Mouse (Mus musculus) neural tube, embryonic 15.5 days (tissue): ENCODE results near the gene Bsdc1. TPM values are rescaled to one million over a fixed set of nuclear protein-coding genes. Genes with fewer than 3 reads are reported as not detected.
A peak's percentile ranks its signal among the peaks of the same experiment; 100 is the strongest.

ENCODE experiments used
- ATAC-seq: fragments of 200-750 bp; cut with Nextera tagmentation; 2 replicates; pipeline ENCODE4 v1.8.0; 2017; ENCODE audit warnings: mild to moderate bottlenecking, moderate TSS enrichment, moderate library complexity; ENCODE audit not compliant: low FRiP score
- H3K27ac ChIP-seq: fragments of 300-500 bp; sonication (generic); replicated peaks from 2 replicates; pipeline ENCODE4 v1.5.1; 2015; ENCODE audit warnings: mild to moderate bottlenecking, inconsistent platforms
- H3K27me3 ChIP-seq: fragments of 300-500 bp; sonication (generic); replicated peaks from 2 replicates; pipeline ENCODE4 v1.6.1; 2015; ENCODE audit warnings: inconsistent platforms
- H3K36me3 ChIP-seq: fragments of 300-500 bp; sonication (generic); 2 replicates; pipeline ENCODE4 v1.6.1; 2015; ENCODE audit warnings: inconsistent platforms
- H3K4me1 ChIP-seq: fragments of 300-500 bp; sonication (generic); 2 replicates; pipeline ENCODE4 v1.6.1; 2015; ENCODE audit warnings: inconsistent platforms
- H3K4me2 ChIP-seq: fragments of 300-500 bp; sonication (generic); 2 replicates; pipeline ENCODE4 v1.6.1; 2015; ENCODE audit warnings: inconsistent platforms, mild to moderate bottlenecking, moderate library complexity
- H3K4me3 ChIP-seq: fragments of 300-500 bp; sonication (generic); replicated peaks from 2 replicates; pipeline ENCODE4 v1.5.1; 2015; ENCODE audit warnings: mild to moderate bottlenecking, inconsistent platforms
- H3K9ac ChIP-seq: fragments of 300-500 bp; sonication (generic); replicated peaks from 2 replicates; pipeline ENCODE4 v1.6.1; 2015; ENCODE audit warnings: mild to moderate bottlenecking, inconsistent platforms
- H3K9me3 ChIP-seq: fragments of 300-500 bp; sonication (generic); replicated peaks from 2 replicates; pipeline ENCODE4 v1.6.1; 2016; ENCODE audit warnings: inconsistent platforms
- WGBS: fragments of 180-500 bp; shearing (Covaris S2); methylation state at CpG from one replicate; pipeline ENCODE4 v1.1.7; 2015; ENCODE audit warnings: mixed read lengths; 5-methylcytosine and 5-hydroxymethylcytosine counted together
- polyA plus RNA-seq: library from polyadenylated mRNA; unstranded; fragments of >200 nt; fragmentation: Nextera tagmentation; extraction: Ambion mirVana; gene quantifications from 2 replicates; pipeline ENCODE4 v1.2.1, GENCODE M21; 2015

The Bsdc1 gene
- polyA plus RNA-seq, 1 experiment from 2014 or later, result 32.7 TPM

- WGBS, result 69% methylated on average over 9 of the region's 10 CpGs
- H3K27me3 ChIP-seq, result no peaks in the 10 kb centered on the region
- no peak overlapping the region for H3K4me3 ChIP-seq
- no peaks in the 10 kb centered on the region for H3K9me3 ChIP-seq
- no peak overlapping the region for H3K9ac ChIP-seq
- peaks cover 34% of the 10 kb centered on the region for H3K4me1 ChIP-seq
- no peaks in the 10 kb centered on the region for H3K36me3 ChIP-seq
- no peak overlapping the region for H3K27ac ChIP-seq
- no peak for ATAC-seq
- H3K4me2 ChIP-seq, result no peak overlapping the region
These were observed 46.3 kb downstream of the Bsdc1 start for GRCm38 (mm10) chr4:129507434-129508236.

- Histone ChIP-seq H3K9ac (no peak overlapping the region), H3K27ac (no peak overlapping the region), H3K27me3 (no peaks in the 10 kb centered on the region), H3K4me2 (no peak overlapping the region), H3K4me3 (no peak overlapping the region), H3K4me1 (peaks cover 35% of the 10 kb centered on the region), H3K36me3 (no peaks in the 10 kb centered on the region), H3K9me3 (no peaks in the 10 kb centered on the region)
- ATAC-seq, result no peak
- 69% methylated on average over 3 of the region's 3 CpGs for WGBS
These were observed 46.8 kb downstream of the Bsdc1 start for GRCm38 (mm10) chr4:129508237-129508515.

GRCm38 (mm10) chr4:129508834-129509600 is 47.6 kb downstream of the Bsdc1 start:
- WGBS, result 42% methylated on average over 15 of the region's 15 CpGs
- H3K9me3 ChIP-seq, result no peaks in the 10 kb centered on the region
- no peak for ATAC-seq
- H3K27me3 ChIP-seq, result no peaks in the 10 kb centered on the region
- H3K9ac ChIP-seq, result no peak overlapping the region
- H3K4me1 ChIP-seq, result peaks cover 37% of the 10 kb centered on the region
- no peak overlapping the region for H3K4me2 ChIP-seq
- H3K27ac ChIP-seq, result no peak overlapping the region
- no peaks in the 10 kb centered on the region for H3K36me3 ChIP-seq
- H3K4me3 ChIP-seq, result no peak overlapping the region

DNA sequence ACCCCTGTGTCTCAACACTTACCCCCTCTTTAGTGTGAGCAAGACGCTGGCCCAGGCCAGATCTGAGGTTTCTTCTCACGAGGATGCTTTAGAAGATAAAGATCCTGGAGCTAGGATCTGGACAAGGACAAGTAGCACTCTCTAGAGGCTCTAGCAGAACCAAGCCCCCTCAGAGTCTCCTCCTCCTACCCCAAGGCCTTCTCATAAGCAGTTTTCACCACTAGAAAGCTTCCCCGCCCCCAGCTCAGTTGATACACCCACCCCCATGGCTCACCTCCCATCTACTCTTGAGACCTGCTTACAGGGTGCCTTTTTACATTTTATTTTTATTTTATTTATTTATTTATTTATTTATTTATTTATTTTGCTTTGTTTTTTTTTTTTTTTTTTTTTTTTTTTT is 48.3 kb downstream of the Bsdc1 start:
- Histone ChIP-seq H3K4me3 (no peak overlapping the region), H3K36me3 (no peaks in the 10 kb centered on the region), H3K4me2 (no peak overlapping the region), H3K27ac (no peak overlapping the region), H3K9ac (no peak overlapping the region), H3K4me1 (peaks cover 37% of the 10 kb centered on the region), H3K27me3 (no peaks in the 10 kb centered on the region), H3K9me3 (no peaks in the 10 kb centered on the region)
- no peak for ATAC-seq
- 70% methylated on average over 3 of the region's 3 CpGs for WGBS

- Histone ChIP-seq H3K9ac (no peak overlapping the region), H3K9me3 (no peaks in the 10 kb centered on the region), H3K4me2 (no peak overlapping the region), H3K27me3 (no peaks in the 10 kb centered on the region), H3K4me3 (no peak overlapping the region), H3K4me1 (peaks cover 48% of the 10 kb centered on the region), H3K36me3 (no peaks in the 10 kb centered on the region), H3K27ac (peak overlapping the region; percentile 72)
- 33% methylated on average over 6 of the region's 6 CpGs for WGBS
- no peak for ATAC-seq
These were observed 49.5 kb downstream of the Bsdc1 start for GRCm38 (mm10) chr4:129510723-129511412.

DNA sequence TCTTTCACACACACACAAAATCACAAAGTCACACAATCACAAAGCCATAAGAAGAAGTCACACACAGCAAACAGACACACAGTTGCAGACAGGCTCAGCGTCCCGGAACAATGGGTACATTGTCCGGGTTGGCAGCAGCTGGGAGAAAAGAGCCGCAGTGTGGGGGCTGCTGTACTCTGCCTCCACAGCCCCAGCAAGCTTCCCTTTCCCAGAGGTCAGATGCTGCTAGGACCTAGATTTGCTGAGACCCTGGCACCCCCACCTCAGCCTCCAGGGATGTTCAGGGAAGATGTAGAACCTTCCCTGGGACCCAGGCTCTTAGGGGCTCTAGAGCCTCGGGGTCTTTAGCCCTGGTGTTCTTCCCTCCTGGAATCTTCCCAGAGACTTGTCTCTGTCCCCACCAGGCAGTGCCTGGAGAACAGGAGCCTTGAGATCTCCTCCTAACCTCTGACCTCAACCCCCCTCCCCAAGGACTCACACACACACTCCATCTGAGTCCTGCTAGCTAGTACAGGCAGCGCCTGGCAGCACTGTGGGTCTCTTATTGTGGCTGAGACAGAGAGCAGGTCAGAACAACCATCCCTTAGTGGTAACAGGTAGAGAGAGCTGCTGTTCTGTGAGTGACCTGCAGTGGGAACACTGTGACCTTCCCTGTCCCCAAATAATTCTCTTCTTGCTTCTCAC is 50.2 kb downstream of the Bsdc1 start:
- Histone ChIP-seq H3K4me3 (no peak overlapping the region), H3K36me3 (peaks cover 2% of the 10 kb centered on the region), H3K9me3 (no peaks in the 10 kb centered on the region), H3K4me2 (no peak overlapping the region), H3K27me3 (no peaks in the 10 kb centered on the region), H3K27ac (peak overlapping the region; percentile 72), H3K9ac (no peak overlapping the region), H3K4me1 (peaks cover 52% of the 10 kb centered on the region)
- WGBS, result 20% methylated on average over 6 of the region's 6 CpGs
- no peak for ATAC-seq

DNA sequence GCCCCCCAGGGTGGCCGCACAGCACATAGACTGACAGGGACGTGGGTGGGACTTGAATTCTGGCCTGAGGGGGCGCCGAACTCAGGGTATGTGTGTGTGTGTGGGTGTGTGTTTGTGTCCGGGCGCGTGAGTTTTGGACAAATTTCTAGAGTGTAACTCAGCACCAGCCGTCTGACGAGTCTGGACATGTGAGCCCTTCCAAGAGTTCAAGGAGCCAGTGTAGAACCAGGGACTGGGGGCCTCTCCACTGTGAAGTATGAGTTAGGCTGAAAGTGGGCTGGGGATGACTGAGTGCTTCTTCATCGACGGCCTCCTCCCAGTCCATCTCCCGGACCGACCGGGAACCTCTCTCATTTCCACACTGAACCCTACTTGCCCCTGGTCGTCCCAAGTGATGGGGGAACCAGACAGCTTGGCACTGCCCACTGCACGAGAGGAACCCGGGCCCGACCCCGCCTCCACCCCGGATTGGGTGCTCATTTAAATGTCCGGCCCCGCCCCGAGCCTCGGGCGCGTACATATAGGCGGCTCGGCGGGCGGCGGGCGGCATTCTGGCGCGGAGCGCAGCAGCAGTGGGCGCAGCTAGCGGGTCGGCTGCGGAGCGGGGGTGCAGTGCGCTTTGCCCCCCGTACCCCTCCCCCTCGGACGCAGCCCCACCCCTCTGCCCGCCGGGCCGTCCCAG is 51.8 kb downstream of the Bsdc1 start, which contains the start of gene Marcksl1:
Gene Marcksl1, plus strand, starts transcription at position 496 of the 682 bp plus-strand sequence.
- peak within 1 kb of the TSS; percentile 99 for H3K27ac ChIP-seq
- peaks cover 57% of the 10 kb centered on the region for H3K4me1 ChIP-seq
- no peaks in the 10 kb centered on the region for H3K9me3 ChIP-seq
- whole genome bisulfite sequencing, result 7% methylated on average over 47 of the region's 47 CpGs
- H3K9ac ChIP-seq, result peak within 1 kb of the TSS; percentile 100
- H3K27me3 ChIP-seq, result no peaks in the 10 kb centered on the region
- peak within 1 kb of the TSS; percentile 99 for H3K4me3 ChIP-seq
- peak; percentile 90 for ATAC-seq
- peak within 1 kb of the TSS; percentile 85 for H3K4me2 ChIP-seq
- peaks cover 16% of the 10 kb centered on the region for H3K36me3 ChIP-seq

DNA sequence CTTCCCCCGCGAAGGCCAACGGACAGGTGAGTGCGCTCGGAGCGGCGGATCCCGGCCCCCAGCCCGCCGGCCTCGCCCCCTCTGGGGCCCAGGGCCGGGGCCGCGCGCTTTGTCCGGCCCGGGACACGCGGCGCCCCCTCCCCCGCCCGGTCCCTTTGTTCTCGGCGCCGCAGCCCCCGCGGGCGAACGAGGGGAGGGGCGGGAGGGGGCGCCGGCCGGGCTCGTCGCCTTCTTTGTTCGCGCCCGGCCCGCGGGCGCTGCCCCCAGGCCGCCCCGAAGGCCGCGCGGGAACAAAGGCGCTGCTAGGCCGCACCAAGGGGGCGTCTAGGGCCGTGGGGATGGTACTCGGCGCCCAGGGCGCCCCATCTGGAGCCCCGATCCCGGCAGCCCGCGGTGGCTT is 52.5 kb downstream of the Bsdc1 start:
- 0% methylated on average over 36 of the region's 57 CpGs for WGBS

DNA sequence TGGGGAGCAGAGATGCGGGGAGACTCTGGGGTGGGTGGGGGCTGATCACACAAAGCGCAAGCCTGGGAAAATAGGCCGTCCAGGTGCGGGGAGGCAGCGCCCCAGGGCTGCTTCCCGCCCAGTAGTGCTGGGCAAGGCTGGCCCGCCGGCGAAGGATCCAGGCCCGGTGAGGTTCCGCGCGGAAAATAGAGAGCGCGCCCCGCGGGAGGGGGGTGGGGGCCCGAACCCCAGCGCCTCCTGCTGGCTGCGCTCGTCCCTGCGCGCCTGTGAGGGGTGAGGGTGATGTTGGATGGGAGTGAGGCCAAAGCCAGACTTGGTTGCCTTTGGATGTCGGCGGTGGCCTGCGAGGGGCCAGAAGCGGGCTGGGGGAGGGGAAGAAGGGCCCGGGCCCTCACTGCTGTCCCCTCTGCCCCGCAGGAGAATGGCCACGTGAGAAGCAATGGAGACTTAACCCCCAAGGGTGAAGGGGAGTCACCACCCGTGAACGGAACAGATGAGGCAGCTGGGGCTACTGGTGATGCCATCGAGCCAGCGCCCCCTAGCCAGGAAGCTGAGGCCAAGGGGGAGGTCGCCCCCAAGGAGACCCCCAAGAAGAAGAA is 53.0 kb downstream of the Bsdc1 start:
- H3K27me3 ChIP-seq, result no peaks in the 10 kb centered on the region
- peak overlapping the region; percentile 100 for H3K9ac ChIP-seq
- H3K27ac ChIP-seq, result peak overlapping the region; percentile 99
- peak overlapping the region; percentile 85 for H3K4me2 ChIP-seq
- peaks cover 49% of the 10 kb centered on the region for H3K4me1 ChIP-seq
- H3K9me3 ChIP-seq, result no peaks in the 10 kb centered on the region
- peak overlapping the region; percentile 99 for H3K4me3 ChIP-seq
- peak; percentile 44 for ATAC-seq
- 0% methylated on average over 34 of the region's 35 CpGs for WGBS
- peaks cover 23% of the 10 kb centered on the region for H3K36me3 ChIP-seq

More for the DNA sequence above, 52.5 kb downstream of the Bsdc1 start:
- H3K27me3 ChIP-seq, result no peaks in the 10 kb centered on the region
- H3K27ac ChIP-seq, result peak overlapping the region; percentile 99
- H3K4me3 ChIP-seq, result peak overlapping the region; percentile 99
- H3K4me1 ChIP-seq, result peaks cover 54% of the 10 kb centered on the region
- H3K36me3 ChIP-seq, result peaks cover 22% of the 10 kb centered on the region
- ATAC-seq, result peak; percentile 43
- H3K4me2 ChIP-seq, result peak overlapping the region; percentile 85
- H3K9me3 ChIP-seq, result no peaks in the 10 kb centered on the region
- H3K9ac ChIP-seq, result peak overlapping the region; percentile 100

DNA sequence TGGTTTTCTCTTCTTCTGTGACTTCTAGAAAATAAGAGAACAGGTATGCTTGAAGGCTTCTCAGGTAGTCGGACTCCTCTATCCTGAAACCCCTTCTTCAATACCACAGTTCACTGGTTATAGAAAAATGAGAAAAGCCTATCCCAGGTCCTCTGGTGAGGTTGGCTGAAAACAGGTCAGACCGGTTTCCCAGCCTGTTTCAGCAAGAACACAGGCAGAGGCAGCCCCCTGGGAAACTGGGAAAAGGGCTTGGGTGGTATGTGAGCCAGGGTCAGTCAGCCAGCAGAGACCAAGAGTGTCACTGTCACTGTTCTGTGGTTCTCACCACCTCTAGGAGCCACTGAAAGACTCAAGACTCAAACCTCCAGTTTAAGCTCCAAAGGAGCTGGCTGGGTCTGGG is 55.5 kb downstream of the Bsdc1 start:
- no peak for ATAC-seq
- Histone ChIP-seq H3K9ac (no peak overlapping the region), H3K27me3 (no peaks in the 10 kb centered on the region), H3K9me3 (no peaks in the 10 kb centered on the region), H3K27ac (no peak overlapping the region), H3K4me3 (no peak overlapping the region), H3K4me2 (no peak overlapping the region), H3K4me1 (peaks cover 32% of the 10 kb centered on the region), H3K36me3 (peaks cover 39% of the 10 kb centered on the region)
- WGBS, result 52% methylated on average over 2 of the region's 2 CpGs
